Mouse (Mus musculus) megakaryocyte, embryonic 14.5 days (primary cell): Measurements from ENCODE around the gene Pla2g4e. TPM values are rescaled to one million over a fixed set of nuclear protein-coding genes. Genes with fewer than 3 reads are reported as not detected.

ENCODE experiments used
- H3K27me3 ChIP-seq: replicated peaks from 2 replicates; pipeline ENCODE3; 2012; ENCODE audit warnings: inconsistent platforms
- H3K36me3 ChIP-seq: replicated peaks from 2 replicates; pipeline ENCODE3; 2012; ENCODE audit warnings: low read length, inconsistent platforms, mixed read lengths
- H3K4me1 ChIP-seq: 2 replicates; pipeline ENCODE4 v1.6.1; 2012; ENCODE audit warnings: inconsistent platforms
- H3K4me3 ChIP-seq: replicated peaks from 2 replicates; pipeline ENCODE3; 2012; ENCODE audit warnings: moderate library complexity, mild to moderate bottlenecking, inconsistent platforms
- H3K9me3 ChIP-seq: 2 replicates; pipeline ENCODE4 v1.6.1; 2012; ENCODE audit warnings: inconsistent platforms
- FLI1 ChIP-seq: IDR thresholded peaks from 2 replicates; pipeline ENCODE4 v1.6.1; 2012; ENCODE audit warnings: low read length, inconsistent platforms, mixed read lengths
- GATA1 ChIP-seq: IDR thresholded peaks from 3 replicates; pipeline ENCODE4 v1.6.1; 2012; ENCODE audit warnings: mixed read lengths, low read length, inconsistent platforms, borderline replicate concordance
- polyA plus RNA-seq: library from polyadenylated mRNA; stranded (reverse); fragments of >175 nt; gene quantifications from 2 replicates; pipeline ENCODE4 v1.2.3, GENCODE M21; 2012; ENCODE audit warnings: low replicate concordance; ENCODE audit not compliant: insufficient read depth

Gene Pla2g4e
- 0.07 TPM in 1 of 2 replicates, not detected in the other for polyA plus RNA-seq

GRCm38 (mm10) chr2:120244679-120245420 lies at the start of gene Pla2g4e:
Gene Pla2g4e, minus strand, starts transcription at chr2:120245335.
- Histone ChIP-seq H3K36me3 (no peaks in the 10 kb centered on the region), H3K4me1 (no peaks in the 10 kb centered on the region; the same call in 1 of the 2 replicates), H3K27me3 (peaks cover 37% of the 10 kb centered on the region), H3K9me3 (peaks cover 6% of the 10 kb centered on the region), H3K4me3 (peak within 1 kb of the TSS; percentile 53)
- TF ChIP-seq GATA1 (no peak), FLI1 (no peak)

- H3K36me3 ChIP-seq: no peaks in the 10 kb centered on the region
- H3K4me1 ChIP-seq: peaks cover 8% of the 10 kb centered on the region
- TF ChIP-seq GATA1 (no peak), FLI1 (no peak)
- no peaks in the 10 kb centered on the region for H3K9me3 ChIP-seq
- no peak overlapping the region for H3K4me3 ChIP-seq
- H3K27me3 ChIP-seq: peaks cover 34% of the 10 kb centered on the region
Observed at GRCm38 (mm10) chr2:120291471-120292078, 46.4 kb upstream of the Pla2g4e start.

GRCm38 (mm10) chr2:120288995-120289394 lies 43.9 kb upstream of the Pla2g4e start, which contains the start of gene Pla2g4d:
Gene Pla2g4d, minus strand, starts transcription at chr2:120289197.
- no peak for TF ChIP-seq FLI1
- no peak within 1 kb of the TSS for H3K4me3 ChIP-seq
- no peaks in the 10 kb centered on the region for H3K9me3 ChIP-seq
- H3K4me1 ChIP-seq: peaks cover 1% of the 10 kb centered on the region
- peaks cover 43% of the 10 kb centered on the region for H3K27me3 ChIP-seq
- no peaks in the 10 kb centered on the region for H3K36me3 ChIP-seq

- Histone ChIP-seq H3K9me3 (no peaks in the 10 kb centered on the region), H3K4me1 (no peaks in the 10 kb centered on the region; the same call in 1 of the 2 replicates), H3K4me3 (no peak overlapping the region), H3K27me3 (peaks cover 48% of the 10 kb centered on the region), H3K36me3 (no peaks in the 10 kb centered on the region)
- TF ChIP-seq FLI1 (no peak), GATA1 (no peak)
Observed at GRCm38 (mm10) chr2:120288401-120288800, 43.3 kb upstream of the Pla2g4e start.

- H3K27me3 ChIP-seq: peaks cover 57% of the 10 kb centered on the region
- no peaks in the 10 kb centered on the region for H3K36me3 ChIP-seq
- no peaks in the 10 kb centered on the region for H3K9me3 ChIP-seq
- no peak overlapping the region for H3K4me3 ChIP-seq
- TF ChIP-seq GATA1 (no peak), FLI1 (no peak)
- no peaks in the 10 kb centered on the region; the same call in 1 of the 2 replicates for H3K4me1 ChIP-seq
Observed at GRCm38 (mm10) chr2:120285639-120286038, 40.5 kb upstream of the Pla2g4e start.

- TF ChIP-seq FLI1 (no peak), GATA1 (no peak)
- H3K4me1 ChIP-seq: peaks cover 5% of the 10 kb centered on the region; the same call in 1 of the 2 replicates
- H3K4me3 ChIP-seq: no peak overlapping the region
- H3K9me3 ChIP-seq: no peaks in the 10 kb centered on the region
- peaks cover 58% of the 10 kb centered on the region for H3K27me3 ChIP-seq
- H3K36me3 ChIP-seq: no peaks in the 10 kb centered on the region
Observed at GRCm38 (mm10) chr2:120284705-120285104, 39.6 kb upstream of the Pla2g4e start.

GRCm38 (mm10) chr2:120284094-120284493 lies 39.0 kb upstream of the Pla2g4e start:
- H3K36me3 ChIP-seq: no peaks in the 10 kb centered on the region
- no peaks in the 10 kb centered on the region for H3K9me3 ChIP-seq
- H3K4me1 ChIP-seq: peaks cover 6% of the 10 kb centered on the region; the same call in 1 of the 2 replicates
- no peak for TF ChIP-seq GATA1
- no peak for TF ChIP-seq FLI1
- H3K4me3 ChIP-seq: no peak overlapping the region
- H3K27me3 ChIP-seq: peaks cover 61% of the 10 kb centered on the region

GRCm38 (mm10) chr2:120283550-120283949 lies 38.4 kb upstream of the Pla2g4e start:
- H3K36me3 ChIP-seq: no peaks in the 10 kb centered on the region
- H3K27me3 ChIP-seq: peaks cover 61% of the 10 kb centered on the region
- TF ChIP-seq GATA1 (no peak), FLI1 (no peak)
- no peak overlapping the region for H3K4me3 ChIP-seq
- peaks cover 6% of the 10 kb centered on the region; the same call in 1 of the 2 replicates for H3K4me1 ChIP-seq
- no peaks in the 10 kb centered on the region for H3K9me3 ChIP-seq

- no peaks in the 10 kb centered on the region for H3K9me3 ChIP-seq
- no peak overlapping the region for H3K4me3 ChIP-seq
- H3K27me3 ChIP-seq: peaks cover 62% of the 10 kb centered on the region
- no peaks in the 10 kb centered on the region for H3K36me3 ChIP-seq
- TF ChIP-seq GATA1: no peak
- TF ChIP-seq FLI1: no peak
- H3K4me1 ChIP-seq: peaks cover 6% of the 10 kb centered on the region; the same call in 1 of the 2 replicates
Observed at GRCm38 (mm10) chr2:120281221-120281620, 36.1 kb upstream of the Pla2g4e start.

GRCm38 (mm10) chr2:120279961-120280360 lies 34.8 kb upstream of the Pla2g4e start:
- Histone ChIP-seq H3K9me3 (no peaks in the 10 kb centered on the region), H3K27me3 (peaks cover 61% of the 10 kb centered on the region), H3K36me3 (no peaks in the 10 kb centered on the region), H3K4me3 (no peak overlapping the region), H3K4me1 (peaks cover 6% of the 10 kb centered on the region; the same call in 1 of the 2 replicates)
- TF ChIP-seq FLI1 (no peak), GATA1 (no peak)
